Mouse (Mus musculus): Measurements from ENCODE around the gene Krtap31-1.
"Not testable (repeated sequence)": the region's sequence is repeated elsewhere in the genome, so short reads cannot be mapped to it uniquely, and the experiment has no call there.

Gene Krtap31-1

GRCm38 (mm10) chr11:99907620-99908019 lies at the start of gene Krtap31-1:
Gene Krtap31-1 (plus strand): TSS chr11:99907920.
- no peak for DNase-seq (ENCODE audit: low spot score in 2 of 2)

DNA sequence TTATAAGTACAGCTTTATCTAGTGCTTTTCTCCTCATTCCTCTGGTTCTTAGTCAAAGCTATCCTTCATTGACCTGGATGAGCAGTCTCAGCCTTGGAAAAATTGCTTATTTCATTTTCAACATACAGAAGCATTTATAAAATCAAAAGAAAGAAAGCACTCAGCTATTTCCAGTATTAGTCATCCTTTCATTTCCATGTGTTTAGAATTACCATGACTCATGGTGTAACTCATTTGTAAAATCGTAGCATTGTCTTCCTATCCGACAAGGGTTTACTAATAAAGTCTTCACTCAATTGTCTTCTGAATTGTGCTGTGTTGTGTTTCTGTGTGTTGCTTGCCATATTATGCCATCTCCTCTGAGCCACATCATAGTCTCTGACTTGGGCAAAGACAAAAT lies 49.0 kb upstream of the Krtap31-1 start:
- DNase-seq (ENCODE audit: low spot score in 2 of 2), result no peak

GRCm38 (mm10) chr11:99864176-99864575 lies 43.5 kb upstream of the Krtap31-1 start, which contains the start of gene Gm11559:
Gene Gm11559 (plus strand): TSS chr11:99864476.
- DNase-seq (ENCODE audit: low spot score in 2 of 2), result not testable (repeated sequence)

DNA sequence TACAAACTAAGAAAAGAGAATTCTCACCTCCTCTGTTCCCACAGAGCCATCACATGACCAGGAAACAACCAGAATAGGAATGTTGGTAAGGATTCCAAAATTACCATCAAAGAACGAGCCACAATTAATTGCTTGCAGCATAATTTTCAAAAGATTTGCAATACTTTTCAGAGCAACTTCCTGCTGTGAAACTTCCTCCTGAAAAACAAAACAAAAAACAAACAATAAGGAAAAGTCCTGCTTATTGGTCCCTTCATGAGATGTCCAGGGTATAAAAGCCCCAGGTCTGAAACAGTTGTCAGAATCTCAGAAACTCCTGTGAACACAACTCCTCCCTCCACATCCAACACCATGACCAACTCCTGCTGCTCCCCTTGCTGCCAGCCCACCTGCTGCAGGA lies 34.6 kb upstream of the Krtap31-1 start, which contains the start of gene Krtap9-1:
Krtap9-1 (plus strand) TSS at position 301 of the 400 bp plus-strand sequence.
- DNase-seq (ENCODE audit: low spot score in 2 of 2), result not testable (repeated sequence)

GRCm38 (mm10) chr11:99878887-99879286 lies 28.8 kb upstream of the Krtap31-1 start, which contains the start of gene Gm11567:
Gene Gm11567 (plus strand): TSS chr11:99879187.
- not testable (repeated sequence) for DNase-seq (ENCODE audit: low spot score in 2 of 2)

- no peak for DNase-seq (ENCODE audit: low spot score in 2 of 2)
These were observed 6.7 kb downstream of the Krtap31-1 start, which contains the start of gene Gm11565 for GRCm38 (mm10) chr11:99914451-99914850. Gene Gm11565 (plus strand): TSS chr11:99914751.

DNA sequence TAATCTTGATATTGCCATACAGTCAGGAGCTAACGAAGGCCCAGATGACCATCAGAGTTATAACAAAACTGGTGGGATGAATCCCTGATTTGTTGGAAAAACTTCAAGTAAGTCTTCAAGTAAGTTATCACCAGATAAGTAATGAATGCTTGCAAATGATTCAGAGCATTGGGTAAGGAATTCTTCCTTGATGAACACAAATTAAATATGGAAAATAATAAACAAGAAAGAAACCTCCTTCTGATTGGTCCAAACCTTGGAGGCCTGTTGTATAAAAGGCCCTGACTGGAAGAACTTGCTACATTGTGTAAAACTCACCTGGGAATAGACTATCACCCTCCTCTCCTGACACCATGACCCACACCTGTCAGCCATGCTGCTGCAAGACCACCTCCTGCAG lies 28.3 kb downstream of the Krtap31-1 start, which contains the start of gene Krtap31-2:
Krtap31-2 (plus strand) TSS at position 301 of the 400 bp plus-strand sequence.
- no peak for DNase-seq (ENCODE audit: low spot score in 2 of 2)

DNA sequence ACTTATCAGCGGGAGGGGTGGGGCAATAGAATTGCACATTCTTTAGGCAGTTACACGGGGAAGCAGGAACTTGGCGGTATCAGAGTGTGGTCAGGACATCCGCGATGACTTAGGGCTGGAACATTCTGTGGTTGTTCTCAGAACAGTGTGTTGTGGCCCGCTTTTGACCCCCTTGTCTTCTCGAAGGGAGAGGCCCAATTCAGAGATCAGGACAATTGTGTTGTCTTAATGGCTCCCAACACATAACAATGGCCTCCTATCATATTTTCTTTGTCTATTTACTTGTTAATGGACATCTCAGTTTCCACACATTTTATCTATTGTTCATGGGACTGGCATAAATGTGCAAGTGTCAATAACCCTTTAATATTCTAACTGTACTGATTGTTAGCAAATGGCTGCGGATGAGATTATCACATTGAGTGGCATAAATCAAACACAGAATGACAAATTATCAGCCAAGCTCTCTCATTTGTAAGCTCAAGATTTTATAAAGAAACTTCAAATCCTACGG lies 30.1 kb downstream of the Krtap31-1 start:
- no peak for DNase-seq (ENCODE audit: low spot score in 2 of 2)

DNA sequence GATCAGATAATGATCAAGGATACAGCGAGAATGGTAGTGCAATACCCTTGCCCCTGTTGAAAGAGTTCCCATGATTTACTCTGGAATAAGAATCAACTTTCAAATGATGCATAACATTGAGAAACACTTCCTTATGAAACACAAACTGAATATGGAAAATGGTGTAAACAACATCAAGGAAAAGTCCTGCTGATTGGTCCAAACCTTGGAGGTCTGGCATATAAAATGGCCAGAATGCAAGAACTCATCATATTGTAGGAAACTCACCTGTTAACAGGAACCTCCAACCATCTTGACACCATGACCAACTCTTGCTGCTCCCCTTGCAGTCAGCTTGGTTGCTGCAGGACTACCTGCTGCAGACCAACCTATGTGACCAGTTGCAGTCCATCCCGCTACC lies 40.5 kb downstream of the Krtap31-1 start, which contains the start of gene Krtap9-5:
Krtap9-5 (plus strand) TSS at position 301 of the 400 bp plus-strand sequence.
- no peak for DNase-seq (ENCODE audit: low spot score in 2 of 2)

Data from right cerebral cortex, postnatal 36 days (tissue).